Mouse (Mus musculus) lung, postnatal 4 days (tissue): ENCODE data around the gene Ampd2.

Experiments
- DNase-seq, 2 experiments: peaks; one replicate each; pipeline ENCODE4 v3.0.0; 2021

Ampd2 gene

GRCm38 (mm10) chr3:108094976-108095760, 8.7 kb upstream of the Ampd2 start:
- no peak for DNase-seq

DNA sequence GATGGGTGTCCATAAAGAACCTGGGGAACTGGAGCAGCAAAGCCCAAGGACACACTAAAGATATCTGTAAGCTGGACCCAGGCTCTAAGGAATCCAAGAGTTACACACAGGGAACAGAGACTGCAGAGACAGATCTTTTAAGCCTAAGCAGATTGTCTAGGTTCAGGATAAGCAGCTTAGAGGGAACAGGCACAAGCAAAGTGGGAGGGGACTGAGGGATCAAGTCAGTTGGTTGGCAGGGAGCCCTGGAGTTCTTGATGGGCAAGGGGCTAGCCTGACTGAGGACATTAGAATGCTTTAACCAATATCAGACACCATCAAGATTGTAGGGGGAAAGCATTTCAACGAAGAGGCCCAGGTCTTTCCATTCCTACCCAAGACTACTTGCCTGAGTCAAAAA, 7.7 kb upstream of the Ampd2 start:
- DNase-seq = no peak

DNA sequence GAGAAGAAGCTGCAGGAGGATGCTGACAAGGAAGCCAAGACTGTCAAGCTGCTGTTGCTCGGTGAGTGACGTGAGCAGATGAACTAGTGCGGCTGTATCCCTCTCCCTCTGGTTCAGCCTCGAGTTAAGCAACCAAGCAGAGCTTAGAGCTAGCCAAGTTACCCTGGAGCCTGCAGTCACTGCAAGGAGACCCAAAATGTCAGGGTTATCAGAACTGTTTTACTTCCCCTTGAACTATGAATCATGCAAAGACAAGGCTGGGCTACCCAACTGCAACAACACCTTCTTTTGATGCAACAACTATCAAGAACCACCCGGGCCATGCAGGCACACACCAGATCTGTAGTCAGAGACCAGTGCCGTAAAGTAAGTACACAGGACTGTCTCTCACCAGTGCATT, 6.9 kb upstream of the Ampd2 start:
- no peak for DNase-seq

GRCm38 (mm10) chr3:108092536-108093115, 6.2 kb upstream of the Ampd2 start, which contains the start of gene Gnat2:
Gnat2 (plus strand) TSS chr3:108092789.
- no peak for DNase-seq

DNA sequence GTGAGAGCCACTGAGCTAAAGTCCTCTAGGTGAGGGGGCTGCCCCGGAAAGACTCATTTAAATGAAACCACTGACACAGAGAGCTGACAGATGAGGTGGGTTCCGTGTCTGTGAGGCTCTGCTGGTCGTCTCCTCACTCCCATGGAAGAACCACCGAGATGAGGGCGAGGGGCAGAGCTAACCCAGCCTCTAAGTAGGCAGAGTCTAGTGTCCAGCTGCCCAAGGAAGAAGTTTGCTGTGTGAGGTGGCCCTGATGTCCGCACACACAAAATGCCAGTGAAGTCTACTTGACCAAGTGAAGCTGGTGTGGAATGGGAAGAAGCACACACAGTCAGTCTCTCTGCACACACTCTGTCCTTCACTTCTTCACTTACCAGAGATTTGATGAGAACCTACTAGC, 5.6 kb upstream of the Ampd2 start:
- DNase-seq = no peak

- DNase-seq = peak in 1 of 2 experiments; percentile 7
These were observed 4.1 kb upstream of the Ampd2 start for GRCm38 (mm10) chr3:108090561-108090960.

- no peak for DNase-seq
These were observed 3.5 kb upstream of the Ampd2 start for GRCm38 (mm10) chr3:108089916-108090315.

DNA sequence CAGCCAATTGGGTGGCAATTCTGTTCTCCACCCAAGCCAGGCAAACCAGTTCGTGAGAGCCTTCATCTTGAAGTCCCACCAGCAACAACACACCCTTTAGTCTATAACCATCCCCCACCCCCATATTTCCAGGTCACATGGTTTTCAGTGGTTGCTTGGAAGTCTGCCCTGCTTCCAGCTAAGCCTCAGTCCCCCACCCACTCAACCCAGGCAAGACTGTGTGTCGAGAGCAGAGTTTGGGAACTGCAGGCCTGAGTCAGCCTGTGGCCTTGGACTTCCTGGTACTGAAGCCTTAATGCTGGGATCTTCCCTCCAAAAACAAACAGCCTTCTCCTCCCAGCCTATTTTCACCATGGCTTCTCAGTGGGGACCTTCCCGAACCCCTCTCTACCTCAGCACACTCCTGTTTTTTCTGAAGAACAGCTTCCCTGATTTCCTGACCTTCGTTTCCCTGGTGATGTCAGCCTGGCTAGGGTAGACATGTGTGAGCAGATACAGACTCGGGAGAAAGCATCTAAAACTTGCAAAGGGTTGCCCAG, 2.5 kb upstream of the Ampd2 start:
- peak in 1 of 2 experiments; percentile 13 for DNase-seq

DNA sequence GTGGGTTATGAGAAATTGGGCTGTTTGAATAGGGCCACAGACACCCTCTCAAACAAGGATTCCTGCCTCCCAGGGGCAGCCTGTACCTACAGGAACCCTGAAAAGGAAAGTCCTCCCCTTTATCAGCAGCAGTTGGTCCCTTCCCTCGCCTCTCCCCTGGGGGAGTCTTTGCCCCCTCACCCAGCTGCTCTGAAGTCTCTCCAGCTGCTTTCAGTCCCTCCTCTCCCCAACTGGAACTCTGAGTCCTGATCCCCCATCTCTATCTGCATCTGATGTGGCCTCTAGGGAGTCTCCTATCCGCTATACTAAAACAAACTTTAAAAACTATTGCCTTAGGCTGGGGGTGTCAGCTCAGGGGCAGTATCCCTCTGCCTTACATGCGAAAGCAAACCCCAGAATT, 878 bp upstream of the Ampd2 start:
- no peak for DNase-seq

DNA sequence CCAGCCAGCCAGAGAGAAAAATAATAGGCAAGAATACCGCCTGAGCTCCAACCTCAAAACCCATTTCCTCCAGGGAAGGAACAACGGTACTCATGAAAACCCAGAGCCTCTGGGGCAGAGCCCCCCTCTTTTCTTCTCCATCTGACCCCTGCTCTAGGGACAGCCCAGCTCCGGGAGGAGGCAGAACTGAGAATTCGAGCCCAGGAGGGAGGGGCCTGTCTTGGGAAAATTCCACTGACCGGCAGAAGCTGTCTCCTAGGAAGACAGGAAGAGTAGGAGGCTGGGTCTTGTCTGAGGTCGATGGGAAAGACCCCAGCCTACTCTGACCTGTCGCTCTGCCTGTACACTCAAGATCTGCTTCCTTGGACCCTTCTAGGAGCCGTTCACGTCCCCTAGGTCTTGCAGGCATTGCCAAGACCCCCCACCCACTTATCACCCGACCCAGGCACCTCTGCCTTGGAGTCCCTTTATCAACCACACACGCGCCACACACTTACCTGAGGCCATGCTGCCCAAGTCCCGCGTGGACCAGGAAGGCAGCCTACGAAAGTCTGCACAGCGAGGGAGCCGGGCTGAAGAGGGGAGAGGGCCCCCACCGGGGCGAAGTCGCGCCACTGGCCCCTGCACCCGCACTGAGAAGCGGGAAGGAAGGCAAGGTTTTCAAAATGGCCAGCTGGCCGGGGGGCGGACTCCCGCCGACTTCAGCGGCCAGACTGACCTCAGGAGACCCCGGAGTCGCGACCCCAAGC, 556 bp downstream of the Ampd2 start:
- peak; percentile 82 to 87 for DNase-seq

GRCm38 (mm10) chr3:108085281-108085720, 1.1 kb downstream of the Ampd2 start:
- peak; percentile 94 to 96 for DNase-seq

DNA sequence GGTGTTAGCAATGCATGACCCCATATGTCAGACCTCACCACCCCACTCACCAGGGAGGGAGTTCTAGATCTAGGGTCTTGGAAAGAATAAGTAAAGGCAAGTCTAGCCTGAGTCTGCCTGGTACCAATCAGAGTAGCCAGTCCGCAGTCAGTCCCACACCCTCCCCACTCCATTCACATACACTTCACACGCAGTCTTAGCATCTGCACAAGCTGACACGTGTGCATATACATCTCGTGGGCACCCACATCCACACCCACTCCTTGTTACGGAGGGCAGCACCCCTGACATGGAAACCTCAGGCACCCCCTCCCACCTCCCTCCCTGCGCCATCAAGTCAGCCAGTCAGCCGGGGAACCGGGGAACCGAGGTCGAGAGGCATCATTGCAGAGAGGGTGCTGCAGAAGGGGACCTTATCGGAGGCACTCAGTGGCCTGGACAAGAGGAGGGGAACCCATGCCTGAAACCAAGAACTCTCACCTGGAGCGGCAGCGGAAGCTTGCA, 1.6 kb downstream of the Ampd2 start:
- DNase-seq = no peak

DNA sequence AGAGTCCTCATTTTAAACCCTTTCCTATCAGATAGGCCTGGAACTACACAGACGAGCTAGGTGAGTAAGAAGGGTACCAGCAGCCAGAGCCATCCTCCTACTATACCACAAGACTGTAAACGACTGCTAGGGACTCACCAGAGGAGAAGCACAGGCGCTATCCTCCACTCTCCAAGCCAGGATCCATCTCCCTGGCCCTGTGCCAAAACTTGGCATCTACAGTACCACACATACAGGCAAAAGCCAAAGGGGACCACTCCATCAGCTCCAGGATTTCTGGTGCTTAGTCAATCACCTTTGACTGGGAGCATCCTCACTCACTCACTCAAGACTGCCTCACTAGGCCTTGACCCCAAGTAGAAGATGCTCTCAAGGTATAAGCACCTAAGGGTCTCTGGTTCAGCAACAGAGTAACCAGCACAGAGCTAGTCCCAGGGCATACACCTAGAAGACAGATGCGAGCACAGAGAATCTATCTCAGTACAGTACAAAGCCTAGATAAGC, 2.5 kb downstream of the Ampd2 start:
- no peak for DNase-seq

- no peak for DNase-seq
These were observed 3.3 kb downstream of the Ampd2 start for GRCm38 (mm10) chr3:108083161-108083560.

GRCm38 (mm10) chr3:108082251-108082875, 4.1 kb downstream of the Ampd2 start:
- DNase-seq = no peak

- DNase-seq = no peak
These were observed 4.8 kb downstream of the Ampd2 start for GRCm38 (mm10) chr3:108081681-108082080.

GRCm38 (mm10) chr3:108076836-108077235, 9.6 kb downstream of the Ampd2 start:
- DNase-seq = no peak

DNA sequence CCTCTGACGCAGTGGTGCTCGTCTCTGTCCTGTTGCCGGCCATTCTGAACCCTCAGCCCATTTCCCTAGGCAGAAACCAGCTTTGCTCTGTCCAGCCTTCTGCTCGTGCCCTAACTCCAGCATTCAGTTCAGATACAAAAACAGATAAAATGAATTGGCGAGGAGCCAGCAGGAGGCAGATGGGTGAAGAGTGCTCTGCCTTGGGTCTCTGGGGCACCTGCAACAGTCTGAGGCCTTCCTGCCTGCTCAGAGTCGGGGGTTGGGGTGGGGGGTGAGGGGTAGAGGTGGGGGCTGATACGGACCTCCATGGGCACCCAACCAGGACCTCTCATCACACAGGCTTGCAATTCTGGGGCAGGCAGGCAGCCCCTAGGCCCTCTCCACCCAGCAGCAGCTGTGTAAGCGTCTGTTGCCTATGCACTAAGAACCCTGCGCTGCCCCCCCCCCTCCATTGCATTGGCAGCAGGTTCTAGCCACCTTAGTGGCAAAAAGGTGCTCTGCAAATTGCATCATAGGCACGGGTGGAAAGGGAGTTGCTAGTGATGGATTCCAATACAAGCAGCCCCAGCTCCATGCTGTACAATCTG, 13.4 kb downstream of the Ampd2 start:
- no peak for DNase-seq

- peak; percentile 77 to 81 for DNase-seq
These were observed 15.9 kb downstream of the Ampd2 start for GRCm38 (mm10) chr3:108070295-108071293.

DNA sequence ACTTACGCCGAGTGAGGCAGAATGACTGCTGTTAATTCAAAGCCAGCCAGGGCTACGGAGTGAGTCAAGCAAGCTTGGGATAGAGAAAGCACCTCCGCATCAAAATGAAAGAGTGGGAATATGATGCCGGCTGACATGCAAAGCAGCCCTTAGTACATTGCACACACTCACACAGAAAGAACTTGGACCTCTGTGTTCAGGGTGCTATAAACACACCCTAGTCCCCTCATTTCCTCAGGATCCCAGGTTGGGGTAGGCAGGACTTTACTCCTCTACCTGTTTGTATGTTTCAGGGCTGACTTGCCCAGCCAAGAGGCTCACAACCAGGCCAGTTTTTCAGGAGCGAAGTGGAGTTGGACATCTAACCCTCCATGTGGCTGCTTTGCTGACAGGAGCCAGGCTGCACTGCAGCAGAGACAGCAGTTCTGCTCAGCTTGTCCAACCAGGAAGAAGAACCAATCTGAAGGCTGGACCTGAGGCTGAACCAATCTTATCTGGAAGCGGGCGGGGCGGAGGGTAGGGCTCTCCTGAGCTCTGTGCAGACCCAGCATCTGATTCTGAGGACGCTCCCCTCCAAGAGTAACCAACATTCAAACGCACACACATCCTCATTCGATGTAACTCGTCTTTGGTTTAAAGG, 17.1 kb downstream of the Ampd2 start:
- DNase-seq = peak; percentile 32 to 39
